Mouse (Mus musculus): ENCODE results near the gene Pcdh19. TPM values are rescaled to one million over a fixed set of nuclear protein-coding genes. Genes with fewer than 3 reads are reported as not detected.
"Not testable (repeated sequence)": the region's sequence is repeated elsewhere in the genome, so short reads cannot be mapped to it uniquely, and the experiment has no call there.

Gene Pcdh19
- polyA plus RNA-seq (2015; fragmentation: Nextera tagmentation; extraction: Ambion mirVana), result 0.95 and 1.00 TPM in 2 replicates

- 22% methylated on average over 26 of the region's 26 CpGs for WGBS
Measured at GRCm38 (mm10) chrX:133688840-133689239, at the start of gene Pcdh19. Gene Pcdh19 (minus strand): TSS chrX:133688987.

GRCm38 (mm10) chrX:133735871-133736270, 47.1 kb upstream of the Pcdh19 start:
- no peak overlapping the region for H3K27ac ChIP-seq (ENCODE audit: low read length)
- no peaks in the 10 kb centered on the region for H3K36me3 ChIP-seq (ENCODE audit: control insufficient read depth, insufficient read depth)
- H3K27me3 ChIP-seq (ENCODE audit: control insufficient read depth, insufficient read depth, low read length), result no peaks in the 10 kb centered on the region
- H3K9ac ChIP-seq (ENCODE audit: low read length), result no peak overlapping the region
- 61% methylated on average over 2 of the region's 2 CpGs for WGBS
- ATAC-seq (replicated peaks; ENCODE audit: extremely low read depth, insufficient read depth, low FRiP score), result no peak
- no peaks in the 10 kb centered on the region for H3K9me3 ChIP-seq (replicated peaks; ENCODE audit: control insufficient read depth, low read length)
- no peaks in the 10 kb centered on the region for H3K4me1 ChIP-seq (ENCODE audit: control insufficient read depth, insufficient read depth, low read length)
- H3K4me3 ChIP-seq (ENCODE audit: low read length), result no peak overlapping the region
- no peak overlapping the region for H3K4me2 ChIP-seq (ENCODE audit: low read depth, low read length)

More at GRCm38 (mm10) chrX:133688840-133689239, at the start of gene Pcdh19:
- Histone ChIP-seq H3K9me3 (replicated peaks; ENCODE audit: control insufficient read depth, low read length) (no peaks in the 10 kb centered on the region), H3K4me1 (ENCODE audit: control insufficient read depth, insufficient read depth, low read length) (no peaks in the 10 kb centered on the region), H3K4me2 (ENCODE audit: low read depth, low read length) (peak within 1 kb of the TSS; percentile 89), H3K27me3 (ENCODE audit: control insufficient read depth, insufficient read depth, low read length) (peaks cover 35% of the 10 kb centered on the region), H3K36me3 (ENCODE audit: control insufficient read depth, insufficient read depth) (no peaks in the 10 kb centered on the region), H3K4me3 (ENCODE audit: low read length) (peak within 1 kb of the TSS; percentile 59), H3K27ac (ENCODE audit: low read length) (peak within 1 kb of the TSS; percentile 46), H3K9ac (ENCODE audit: low read length) (peak within 1 kb of the TSS; percentile 65)
- ATAC-seq (replicated peaks; ENCODE audit: extremely low read depth, insufficient read depth, low FRiP score), result peak; percentile 90

GRCm38 (mm10) chrX:133734984-133735383, 46.2 kb upstream of the Pcdh19 start:
- Histone ChIP-seq H3K4me2 (ENCODE audit: low read depth, low read length) (no peak overlapping the region), H3K9me3 (replicated peaks; ENCODE audit: control insufficient read depth, low read length) (no peaks in the 10 kb centered on the region), H3K36me3 (ENCODE audit: control insufficient read depth, insufficient read depth) (no peaks in the 10 kb centered on the region), H3K4me3 (ENCODE audit: low read length) (no peak overlapping the region), H3K9ac (ENCODE audit: low read length) (no peak overlapping the region), H3K4me1 (ENCODE audit: control insufficient read depth, insufficient read depth, low read length) (no peaks in the 10 kb centered on the region), H3K27ac (ENCODE audit: low read length) (no peak overlapping the region), H3K27me3 (ENCODE audit: control insufficient read depth, insufficient read depth, low read length) (no peaks in the 10 kb centered on the region)
- WGBS, result 45% methylated on average over 6 of the region's 6 CpGs
- ATAC-seq (replicated peaks; ENCODE audit: extremely low read depth, insufficient read depth, low FRiP score), result no peak

- no peak overlapping the region for H3K4me2 ChIP-seq (ENCODE audit: low read depth, low read length)
- no peaks in the 10 kb centered on the region for H3K36me3 ChIP-seq (ENCODE audit: control insufficient read depth, insufficient read depth)
- H3K9me3 ChIP-seq (replicated peaks; ENCODE audit: control insufficient read depth, low read length), result no peaks in the 10 kb centered on the region
- H3K4me3 ChIP-seq (ENCODE audit: low read length), result no peak overlapping the region
- WGBS, result 63% methylated on average over 3 of the region's 3 CpGs
- no peaks in the 10 kb centered on the region for H3K27me3 ChIP-seq (ENCODE audit: control insufficient read depth, insufficient read depth, low read length)
- ATAC-seq (replicated peaks; ENCODE audit: extremely low read depth, insufficient read depth, low FRiP score), result no peak
- no peak overlapping the region for H3K9ac ChIP-seq (ENCODE audit: low read length)
- H3K4me1 ChIP-seq (ENCODE audit: control insufficient read depth, insufficient read depth, low read length), result no peaks in the 10 kb centered on the region
- H3K27ac ChIP-seq (ENCODE audit: low read length), result no peak overlapping the region
Measured at GRCm38 (mm10) chrX:133721517-133721916, 32.7 kb upstream of the Pcdh19 start.

- Histone ChIP-seq H3K36me3 (ENCODE audit: control insufficient read depth, insufficient read depth) (no peaks in the 10 kb centered on the region), H3K9me3 (replicated peaks; ENCODE audit: control insufficient read depth, low read length) (no peaks in the 10 kb centered on the region), H3K27me3 (ENCODE audit: control insufficient read depth, insufficient read depth, low read length) (no peaks in the 10 kb centered on the region), H3K27ac (ENCODE audit: low read length) (no peak overlapping the region), H3K4me1 (ENCODE audit: control insufficient read depth, insufficient read depth, low read length) (no peaks in the 10 kb centered on the region), H3K4me2 (ENCODE audit: low read depth, low read length) (no peak overlapping the region), H3K4me3 (ENCODE audit: low read length) (no peak overlapping the region), H3K9ac (ENCODE audit: low read length) (no peak overlapping the region)
- 39% methylated on average over 2 of the region's 2 CpGs for WGBS
- ATAC-seq (replicated peaks; ENCODE audit: extremely low read depth, insufficient read depth, low FRiP score), result no peak
Measured at GRCm38 (mm10) chrX:133710621-133711020, 21.8 kb upstream of the Pcdh19 start.

GRCm38 (mm10) chrX:133702902-133703301, 14.1 kb upstream of the Pcdh19 start:
- Histone ChIP-seq H3K9me3 (replicated peaks; ENCODE audit: control insufficient read depth, low read length) (no peaks in the 10 kb centered on the region), H3K4me1 (ENCODE audit: control insufficient read depth, insufficient read depth, low read length) (no peaks in the 10 kb centered on the region), H3K36me3 (ENCODE audit: control insufficient read depth, insufficient read depth) (no peaks in the 10 kb centered on the region), H3K9ac (ENCODE audit: low read length) (no peak overlapping the region), H3K27ac (ENCODE audit: low read length) (no peak overlapping the region), H3K4me3 (ENCODE audit: low read length) (no peak overlapping the region), H3K27me3 (ENCODE audit: control insufficient read depth, insufficient read depth, low read length) (no peaks in the 10 kb centered on the region), H3K4me2 (ENCODE audit: low read depth, low read length) (no peak overlapping the region)
- no peak for ATAC-seq (replicated peaks; ENCODE audit: extremely low read depth, insufficient read depth, low FRiP score)
- WGBS, result 78% methylated on average over 1 of the region's 1 CpGs

GRCm38 (mm10) chrX:133697871-133698270, 9.1 kb upstream of the Pcdh19 start:
- not testable (repeated sequence) for H3K4me1 ChIP-seq (ENCODE audit: control insufficient read depth, insufficient read depth, low read length); H3K9ac ChIP-seq (ENCODE audit: low read length); H3K36me3 ChIP-seq (ENCODE audit: control insufficient read depth, insufficient read depth); H3K9me3 ChIP-seq (replicated peaks; ENCODE audit: control insufficient read depth, low read length); H3K4me2 ChIP-seq (ENCODE audit: low read depth, low read length); H3K4me3 ChIP-seq (ENCODE audit: low read length); ATAC-seq (replicated peaks; ENCODE audit: extremely low read depth, insufficient read depth, low FRiP score); H3K27ac ChIP-seq (ENCODE audit: low read length); H3K27me3 ChIP-seq (ENCODE audit: control insufficient read depth, insufficient read depth, low read length)
- WGBS, result 74% methylated on average over 2 of the region's 4 CpGs

GRCm38 (mm10) chrX:133696461-133696860, 7.7 kb upstream of the Pcdh19 start:
- Histone ChIP-seq H3K27me3 (ENCODE audit: control insufficient read depth, insufficient read depth, low read length) (no peaks in the 10 kb centered on the region), H3K4me2 (ENCODE audit: low read depth, low read length) (no peak overlapping the region), H3K36me3 (ENCODE audit: control insufficient read depth, insufficient read depth) (no peaks in the 10 kb centered on the region), H3K4me3 (ENCODE audit: low read length) (no peak overlapping the region), H3K27ac (ENCODE audit: low read length) (no peak overlapping the region), H3K9ac (ENCODE audit: low read length) (no peak overlapping the region), H3K4me1 (ENCODE audit: control insufficient read depth, insufficient read depth, low read length) (no peaks in the 10 kb centered on the region), H3K9me3 (replicated peaks; ENCODE audit: control insufficient read depth, low read length) (no peaks in the 10 kb centered on the region)
- no peak for ATAC-seq (replicated peaks; ENCODE audit: extremely low read depth, insufficient read depth, low FRiP score)
- WGBS, result 39% methylated on average over 4 of the region's 4 CpGs

- Histone ChIP-seq H3K4me3 (ENCODE audit: low read length) (no peak overlapping the region), H3K4me2 (ENCODE audit: low read depth, low read length) (no peak overlapping the region), H3K9ac (ENCODE audit: low read length) (no peak overlapping the region), H3K27ac (ENCODE audit: low read length) (no peak overlapping the region), H3K4me1 (ENCODE audit: control insufficient read depth, insufficient read depth, low read length) (no peaks in the 10 kb centered on the region), H3K36me3 (ENCODE audit: control insufficient read depth, insufficient read depth) (no peaks in the 10 kb centered on the region), H3K27me3 (ENCODE audit: control insufficient read depth, insufficient read depth, low read length) (peaks cover 8% of the 10 kb centered on the region; the same call in 1 of the 2 replicates), H3K9me3 (replicated peaks; ENCODE audit: control insufficient read depth, low read length) (no peaks in the 10 kb centered on the region)
- 53% methylated on average over 5 of the region's 5 CpGs for WGBS
- ATAC-seq (replicated peaks; ENCODE audit: extremely low read depth, insufficient read depth, low FRiP score), result no peak
Measured at GRCm38 (mm10) chrX:133693037-133693760, 4.4 kb upstream of the Pcdh19 start.

Data from heart, embryonic 16.5 days (tissue).